Mouse (Mus musculus) kidney, adult 2 months (tissue): ENCODE measurements at regions not wholly inside any gene's neighbourhood (a gene's known extent, or its start where the extent isn't known, plus 50 kb on each side); places are given as distances from the start of the nearest gene placed in this dataset.

Experiments used
- CTCF ChIP-seq: fragments of 200-500 bp; conservative IDR thresholded peaks from 2 replicates; pipeline ENCODE4 v1.5.1; 2011; ENCODE audit warnings: low read depth, mild to moderate bottlenecking, control low read depth, low read length, moderate library complexity, mixed read lengths; ENCODE audit not compliant: insufficient read depth, insufficient read length
- POLR2A ChIP-seq: fragments of 200-500 bp; IDR thresholded peaks from one replicate; pipeline ENCODE4 v1.6.1; 2011; ENCODE audit warnings: low read depth, low read length, control low read depth

- TF ChIP-seq CTCF: no peak
- TF ChIP-seq POLR2A: no peak
These were observed 354.4 kb upstream of the Zdhhc25 start for GRCm38 (mm10) chr15:88245496-88246246.
